Mouse (Mus musculus) ES-E14 (cell line): Measurements from ENCODE around the gene Pard3.

Source experiments
- MAFK ChIP-seq: IDR thresholded peaks from 2 replicates; pipeline ENCODE4 v1.6.1; 2014; ENCODE audit warnings: mild to moderate bottlenecking, low read depth, low read length, inconsistent platforms; ENCODE audit not compliant: insufficient read depth
- ZNF384 ChIP-seq: IDR thresholded peaks from 2 replicates; pipeline ENCODE4 v1.6.1; 2012; ENCODE audit warnings: low read depth, low read length, inconsistent platforms

GRCm38 (mm10) chr8:127220615-127221014 lies 156.9 kb downstream of the Pard3 start:
- no peak for TF ChIP-seq MAFK
- no peak for TF ChIP-seq ZNF384
